Mouse (Mus musculus): ENCODE measurements around the gene Scd4. TPM values are rescaled to one million over a fixed set of nuclear protein-coding genes. Genes with fewer than 3 reads are reported as not detected.
"Not testable (repeated sequence)": the region's sequence is repeated elsewhere in the genome, so short reads cannot be mapped to it uniquely, and the experiment has no call there.

The Scd4 gene
- polyA plus RNA-seq, 1 experiment: 2.7 TPM

- WGBS: 90% methylated on average over 12 of the region's 12 CpGs
- DNase-seq: no peak
- Histone ChIP-seq H3K27me3 (ENCODE audit: control insufficient read depth, insufficient read depth, low read length) (no peaks in the 10 kb centered on the region), H3K36me3 (ENCODE audit: control insufficient read depth, insufficient read depth, low read length) (peaks cover 44% of the 10 kb centered on the region), H3K27ac (ENCODE audit: control insufficient read depth, insufficient read depth, low read length) (no peak overlapping the region), H3K4me3 (ENCODE audit: control insufficient read depth, insufficient read depth, low read length) (no peak overlapping the region), H3K4me1 (replicated peaks; ENCODE audit: control insufficient read depth, insufficient read depth, low read length) (peaks cover 4% of the 10 kb centered on the region)
- no peak for TF ChIP-seq CTCF (IDR thresholded peaks at IDR 0.05; ENCODE audit: borderline replicate concordance, control insufficient read depth, extremely low read depth, insufficient read depth, low read length, poor library complexity)
- no peak for TF ChIP-seq POLR2A (IDR thresholded peaks at IDR 0.05; ENCODE audit: control insufficient read depth, extremely low read depth, insufficient read depth, low read length, poor library complexity)
Measured at GRCm38 (mm10) chr19:44309351-44310154, 23.3 kb upstream of the Scd4 start.

GRCm38 (mm10) chr19:44310155-44310575 is 22.7 kb upstream of the Scd4 start:
- 97% methylated on average over 1 of the region's 1 CpGs for WGBS
- not testable (repeated sequence) for H3K27me3 ChIP-seq (ENCODE audit: control insufficient read depth, insufficient read depth, low read length); H3K4me3 ChIP-seq (ENCODE audit: control insufficient read depth, insufficient read depth, low read length); H3K27ac ChIP-seq (ENCODE audit: control insufficient read depth, insufficient read depth, low read length); H3K4me1 ChIP-seq (replicated peaks; ENCODE audit: control insufficient read depth, insufficient read depth, low read length); DNase-seq
- peaks cover 38% of the 10 kb centered on the region for H3K36me3 ChIP-seq (ENCODE audit: control insufficient read depth, insufficient read depth, low read length)

- no peak for DNase-seq
- 57% methylated on average over 5 of the region's 5 CpGs for WGBS
- peaks cover 4% of the 10 kb centered on the region for H3K4me1 ChIP-seq (replicated peaks; ENCODE audit: control insufficient read depth, insufficient read depth, low read length)
- H3K27me3 ChIP-seq (ENCODE audit: control insufficient read depth, insufficient read depth, low read length): no peaks in the 10 kb centered on the region
- H3K27ac ChIP-seq (ENCODE audit: control insufficient read depth, insufficient read depth, low read length): no peak overlapping the region
- H3K4me3 ChIP-seq (ENCODE audit: control insufficient read depth, insufficient read depth, low read length): no peak overlapping the region
- TF ChIP-seq POLR2A (IDR thresholded peaks at IDR 0.05; ENCODE audit: control insufficient read depth, extremely low read depth, insufficient read depth, low read length, poor library complexity) (no peak), CTCF (IDR thresholded peaks at IDR 0.05; ENCODE audit: borderline replicate concordance, control insufficient read depth, extremely low read depth, insufficient read depth, low read length, poor library complexity) (no peak)
- peaks cover 32% of the 10 kb centered on the region for H3K36me3 ChIP-seq (ENCODE audit: control insufficient read depth, insufficient read depth, low read length)
Measured at GRCm38 (mm10) chr19:44310814-44311213, 22.1 kb upstream of the Scd4 start.

GRCm38 (mm10) chr19:44311306-44312006 is 21.4 kb upstream of the Scd4 start:
- Histone ChIP-seq H3K36me3 (ENCODE audit: control insufficient read depth, insufficient read depth, low read length) (peaks cover 25% of the 10 kb centered on the region), H3K27ac (ENCODE audit: control insufficient read depth, insufficient read depth, low read length) (no peak overlapping the region), H3K4me3 (ENCODE audit: control insufficient read depth, insufficient read depth, low read length) (no peak overlapping the region), H3K27me3 (ENCODE audit: control insufficient read depth, insufficient read depth, low read length) (no peaks in the 10 kb centered on the region), H3K4me1 (replicated peaks; ENCODE audit: control insufficient read depth, insufficient read depth, low read length) (peaks cover 4% of the 10 kb centered on the region)
- TF ChIP-seq CTCF (IDR thresholded peaks at IDR 0.05; ENCODE audit: borderline replicate concordance, control insufficient read depth, extremely low read depth, insufficient read depth, low read length, poor library complexity) (no peak), POLR2A (IDR thresholded peaks at IDR 0.05; ENCODE audit: control insufficient read depth, extremely low read depth, insufficient read depth, low read length, poor library complexity) (no peak)
- WGBS: 96% methylated on average over 8 of the region's 8 CpGs
- no peak for DNase-seq

GRCm38 (mm10) chr19:44312007-44312360 is 20.9 kb upstream of the Scd4 start:
- H3K36me3 ChIP-seq (ENCODE audit: control insufficient read depth, insufficient read depth, low read length): peaks cover 20% of the 10 kb centered on the region
- peaks cover 8% of the 10 kb centered on the region for H3K4me1 ChIP-seq (replicated peaks; ENCODE audit: control insufficient read depth, insufficient read depth, low read length)
- DNase-seq: no peak
- H3K27me3 ChIP-seq (ENCODE audit: control insufficient read depth, insufficient read depth, low read length): no peaks in the 10 kb centered on the region
- no peak overlapping the region for H3K27ac ChIP-seq (ENCODE audit: control insufficient read depth, insufficient read depth, low read length)
- no peak overlapping the region for H3K4me3 ChIP-seq (ENCODE audit: control insufficient read depth, insufficient read depth, low read length)
- WGBS: 87% methylated on average over 4 of the region's 4 CpGs
- TF ChIP-seq CTCF (IDR thresholded peaks at IDR 0.05; ENCODE audit: borderline replicate concordance, control insufficient read depth, extremely low read depth, insufficient read depth, low read length, poor library complexity): no peak
- TF ChIP-seq POLR2A (IDR thresholded peaks at IDR 0.05; ENCODE audit: control insufficient read depth, extremely low read depth, insufficient read depth, low read length, poor library complexity): no peak

DNA sequence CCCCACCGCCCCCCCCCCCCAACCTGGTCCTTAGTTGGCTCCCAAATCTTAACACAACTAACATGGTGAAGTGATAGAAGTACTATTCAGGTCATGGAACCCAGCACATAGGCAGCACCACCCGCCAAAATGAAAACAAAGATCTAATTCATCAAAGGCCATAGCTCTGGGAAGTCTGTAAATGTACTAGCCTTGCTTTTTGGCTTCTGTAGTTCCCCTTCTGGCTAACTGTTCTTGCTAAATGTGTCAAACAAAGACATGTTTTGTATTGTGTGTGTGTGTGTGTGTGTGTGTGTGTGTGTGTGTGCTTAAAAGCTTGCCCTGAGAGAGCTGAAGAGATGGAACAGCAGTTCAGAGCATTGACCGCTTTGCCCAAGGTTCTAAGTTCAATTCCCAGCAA is 19.8 kb upstream of the Scd4 start:
- H3K4me3 ChIP-seq (ENCODE audit: control insufficient read depth, insufficient read depth, low read length): no peak overlapping the region
- peaks cover 11% of the 10 kb centered on the region for H3K4me1 ChIP-seq (replicated peaks; ENCODE audit: control insufficient read depth, insufficient read depth, low read length)
- H3K36me3 ChIP-seq (ENCODE audit: control insufficient read depth, insufficient read depth, low read length): peaks cover 12% of the 10 kb centered on the region
- WGBS: 97% methylated on average over 3 of the region's 3 CpGs
- no peak overlapping the region for H3K27ac ChIP-seq (ENCODE audit: control insufficient read depth, insufficient read depth, low read length)
- DNase-seq: no peak
- TF ChIP-seq CTCF (IDR thresholded peaks at IDR 0.05; ENCODE audit: borderline replicate concordance, control insufficient read depth, extremely low read depth, insufficient read depth, low read length, poor library complexity) (no peak), POLR2A (IDR thresholded peaks at IDR 0.05; ENCODE audit: control insufficient read depth, extremely low read depth, insufficient read depth, low read length, poor library complexity) (no peak)
- H3K27me3 ChIP-seq (ENCODE audit: control insufficient read depth, insufficient read depth, low read length): no peaks in the 10 kb centered on the region
